Mouse (Mus musculus): ENCODE measurements around the gene Lipf. TPM values are rescaled to one million over a fixed set of nuclear protein-coding genes. Genes with fewer than 3 reads are reported as not detected.
A peak's percentile ranks its signal among the peaks of the same experiment; 100 is the strongest.

The Lipf gene
- not detected in 2 replicates for polyA plus RNA-seq (2014; fragmentation: Nextera tagmentation; extraction: Ambion mirVana)

DNA sequence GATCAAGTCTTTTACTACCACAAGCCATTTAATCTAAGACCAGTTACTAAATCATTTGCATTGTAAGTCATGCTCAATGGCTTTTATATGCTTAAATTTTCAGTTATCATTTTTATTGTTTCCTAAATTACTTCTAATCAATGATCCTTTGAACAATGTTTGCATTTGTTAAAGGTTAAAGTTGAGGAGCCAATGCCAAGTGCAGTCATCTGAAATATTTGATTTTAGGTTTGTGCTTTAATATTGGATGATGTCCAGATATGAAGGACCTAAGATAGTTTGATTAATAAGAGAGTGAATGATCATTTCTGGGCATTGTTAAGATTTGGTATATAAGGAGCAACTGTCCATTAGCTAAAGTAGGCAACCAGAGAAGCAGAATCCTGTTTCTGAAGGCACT is at the start of gene Lipf:
Gene Lipf, plus strand, starts transcription at position 301 of the 400 bp plus-strand sequence.
- ATAC-seq (no peak), DNase-seq (ENCODE audit: low spot score) (no peak)
- no peak within 1 kb of the TSS for H3K9ac ChIP-seq (ENCODE audit: low read length)
- H3K36me3 ChIP-seq (ENCODE audit: control insufficient read depth, insufficient read depth, low read length), result no peaks in the 10 kb centered on the region
- no peaks in the 10 kb centered on the region for H3K9me3 ChIP-seq (replicated peaks; ENCODE audit: control insufficient read depth, low read length)
- no peak within 1 kb of the TSS for H3K27ac ChIP-seq (ENCODE audit: low read depth, low read length)
- H3K4me3 ChIP-seq (ENCODE audit: low read depth, low read length), result no peak within 1 kb of the TSS
- no peaks in the 10 kb centered on the region for H3K27me3 ChIP-seq (replicated peaks; ENCODE audit: control insufficient read depth, insufficient read depth, low read length)
- H3K4me1 ChIP-seq (ENCODE audit: control insufficient read depth, insufficient read depth, low read length), result no peaks in the 10 kb centered on the region
- H3K4me2 ChIP-seq (ENCODE audit: low read length), result no peak within 1 kb of the TSS

DNA sequence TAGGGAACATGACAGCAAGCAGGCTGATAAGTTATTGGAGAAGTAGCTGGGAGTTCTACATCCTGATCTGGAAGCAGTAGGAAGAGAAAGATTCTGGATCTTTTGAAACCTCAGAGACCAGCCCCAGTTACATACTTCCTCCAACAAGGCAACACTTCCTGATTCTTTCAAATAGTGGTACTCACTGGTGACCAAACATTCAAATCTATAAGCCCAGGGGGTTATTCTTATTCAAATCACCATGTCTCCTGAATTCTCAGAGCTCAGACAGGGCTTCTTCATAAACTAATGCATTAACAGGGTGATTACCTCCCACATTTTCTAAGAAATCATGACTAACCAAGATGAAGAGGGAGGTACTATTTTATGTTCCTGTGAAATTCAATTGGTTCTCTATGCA is 36.9 kb upstream of the Lipf start:
- Histone ChIP-seq H3K9ac (ENCODE audit: low read length) (no peak overlapping the region), H3K36me3 (ENCODE audit: control insufficient read depth, insufficient read depth, low read length) (no peaks in the 10 kb centered on the region), H3K4me1 (ENCODE audit: control insufficient read depth, insufficient read depth, low read length) (no peaks in the 10 kb centered on the region), H3K4me2 (ENCODE audit: low read length) (no peak overlapping the region), H3K27ac (ENCODE audit: low read depth, low read length) (no peak overlapping the region), H3K9me3 (replicated peaks; ENCODE audit: control insufficient read depth, low read length) (no peaks in the 10 kb centered on the region), H3K27me3 (replicated peaks; ENCODE audit: control insufficient read depth, insufficient read depth, low read length) (no peaks in the 10 kb centered on the region), H3K4me3 (ENCODE audit: low read depth, low read length) (no peak overlapping the region)
- ATAC-seq, result no peak
- no peak for DNase-seq (ENCODE audit: low spot score)

DNA sequence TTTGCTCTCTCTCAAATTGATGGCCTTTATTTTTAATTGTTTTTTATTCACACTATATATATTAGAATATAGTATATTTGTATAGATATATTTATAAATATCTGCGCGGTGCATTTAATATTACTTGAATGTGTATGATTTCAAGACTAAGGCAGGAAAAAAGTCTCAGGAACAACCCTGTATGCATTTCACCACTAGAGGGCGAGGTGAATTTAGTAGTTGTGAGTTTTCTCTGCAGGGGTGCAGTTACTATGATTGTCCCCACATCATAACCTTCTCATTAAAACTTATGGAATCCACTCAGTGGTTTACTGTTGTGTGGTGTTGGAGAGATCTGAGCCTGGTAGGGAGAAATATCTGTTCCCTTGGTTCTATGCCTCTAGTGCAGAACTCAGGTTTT is 18.0 kb downstream of the Lipf start:
- Histone ChIP-seq H3K4me3 (ENCODE audit: low read depth, low read length) (no peak overlapping the region), H3K9ac (ENCODE audit: low read length) (no peak overlapping the region), H3K9me3 (replicated peaks; ENCODE audit: control insufficient read depth, low read length) (no peaks in the 10 kb centered on the region), H3K4me2 (ENCODE audit: low read length) (no peak overlapping the region), H3K4me1 (ENCODE audit: control insufficient read depth, insufficient read depth, low read length) (no peaks in the 10 kb centered on the region), H3K36me3 (ENCODE audit: control insufficient read depth, insufficient read depth, low read length) (no peaks in the 10 kb centered on the region), H3K27me3 (replicated peaks; ENCODE audit: control insufficient read depth, insufficient read depth, low read length) (no peaks in the 10 kb centered on the region), H3K27ac (ENCODE audit: low read depth, low read length) (no peak overlapping the region)
- peak; percentile 44 for DNase-seq (ENCODE audit: low spot score)
- 48% methylated on average over 3 of the region's 3 CpGs for WGBS
- no peak for ATAC-seq

DNA sequence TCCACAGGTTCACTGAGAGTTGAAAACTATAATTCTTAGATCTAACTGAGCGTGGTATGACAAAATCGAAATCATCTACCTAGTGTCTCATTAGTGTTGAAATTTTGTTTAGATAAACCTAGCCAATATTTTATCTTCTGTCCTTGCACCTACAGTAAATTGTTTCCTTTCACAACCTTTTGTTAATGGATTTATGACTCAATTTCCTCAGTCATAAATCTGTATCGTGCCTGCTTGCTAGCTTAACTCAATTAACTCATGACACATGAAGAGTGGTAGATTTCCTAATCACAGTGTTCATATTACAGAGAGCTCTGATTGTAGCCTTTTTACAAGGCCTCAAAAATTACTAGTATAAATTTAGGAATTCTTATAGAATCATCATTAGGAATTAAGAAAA is 22.1 kb downstream of the Lipf start:
- Histone ChIP-seq H3K27me3 (replicated peaks; ENCODE audit: control insufficient read depth, insufficient read depth, low read length) (no peaks in the 10 kb centered on the region), H3K9me3 (replicated peaks; ENCODE audit: control insufficient read depth, low read length) (no peaks in the 10 kb centered on the region), H3K4me1 (ENCODE audit: control insufficient read depth, insufficient read depth, low read length) (no peaks in the 10 kb centered on the region), H3K4me2 (ENCODE audit: low read length) (no peak overlapping the region), H3K4me3 (ENCODE audit: low read depth, low read length) (no peak overlapping the region), H3K27ac (ENCODE audit: low read depth, low read length) (no peak overlapping the region), H3K36me3 (ENCODE audit: control insufficient read depth, insufficient read depth, low read length) (no peaks in the 10 kb centered on the region), H3K9ac (ENCODE audit: low read length) (no peak overlapping the region)
- ATAC-seq, result no peak
- no peak for DNase-seq (ENCODE audit: low spot score)
- WGBS, result 91% methylated on average over 3 of the region's 3 CpGs

DNA sequence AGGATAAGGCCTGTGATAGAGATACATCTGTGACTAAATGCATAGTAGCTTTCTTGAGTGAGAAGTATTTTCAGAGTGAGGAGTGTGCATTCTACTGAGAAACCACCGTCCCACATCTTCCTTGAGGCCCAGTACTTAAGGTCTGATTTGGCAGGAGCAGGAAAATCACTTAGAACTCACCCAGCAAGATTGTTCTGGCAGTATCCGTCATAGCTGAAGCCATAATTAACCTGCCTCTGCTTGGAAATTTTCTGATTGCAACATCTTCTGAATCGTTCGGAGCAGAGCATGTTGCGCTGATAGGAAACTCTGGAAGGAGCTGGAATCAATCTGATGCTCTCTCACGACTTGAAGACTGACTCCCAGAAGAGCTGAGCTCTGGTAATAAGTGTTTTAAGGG is 47.0 kb downstream of the Lipf start, which contains the start of gene Lipk:
Gene Lipk, plus strand, starts transcription at position 289 of the 400 bp plus-strand sequence.
- no peak within 1 kb of the TSS for H3K27ac ChIP-seq (ENCODE audit: low read depth, low read length)
- no peaks in the 10 kb centered on the region for H3K36me3 ChIP-seq (ENCODE audit: control insufficient read depth, insufficient read depth, low read length)
- no peak within 1 kb of the TSS for H3K4me3 ChIP-seq (ENCODE audit: low read depth, low read length)
- H3K4me2 ChIP-seq (ENCODE audit: low read length), result no peak within 1 kb of the TSS
- H3K27me3 ChIP-seq (replicated peaks; ENCODE audit: control insufficient read depth, insufficient read depth, low read length), result no peaks in the 10 kb centered on the region
- WGBS, result 84% methylated on average over 6 of the region's 6 CpGs
- ATAC-seq, result no peak
- no peak within 1 kb of the TSS for H3K9ac ChIP-seq (ENCODE audit: low read length)
- no peaks in the 10 kb centered on the region for H3K9me3 ChIP-seq (replicated peaks; ENCODE audit: control insufficient read depth, low read length)
- no peaks in the 10 kb centered on the region for H3K4me1 ChIP-seq (ENCODE audit: control insufficient read depth, insufficient read depth, low read length)
- no peak for DNase-seq (ENCODE audit: low spot score)

- H3K4me1 ChIP-seq (ENCODE audit: control insufficient read depth, insufficient read depth, low read length), result no peaks in the 10 kb centered on the region
- H3K9ac ChIP-seq (ENCODE audit: low read length), result no peak overlapping the region
- 88% methylated on average over 11 of the region's 11 CpGs for WGBS
- no peak overlapping the region for H3K27ac ChIP-seq (ENCODE audit: low read depth, low read length)
- H3K27me3 ChIP-seq (replicated peaks; ENCODE audit: control insufficient read depth, insufficient read depth, low read length), result no peaks in the 10 kb centered on the region
- H3K4me2 ChIP-seq (ENCODE audit: low read length), result no peak overlapping the region
- no peaks in the 10 kb centered on the region for H3K9me3 ChIP-seq (replicated peaks; ENCODE audit: control insufficient read depth, low read length)
- ATAC-seq, result no peak
- DNase-seq (ENCODE audit: low spot score), result no peak
- no peaks in the 10 kb centered on the region for H3K36me3 ChIP-seq (ENCODE audit: control insufficient read depth, insufficient read depth, low read length)
- no peak overlapping the region for H3K4me3 ChIP-seq (ENCODE audit: low read depth, low read length)
Observed at GRCm38 (mm10) chr19:34021440-34022172, 60.6 kb downstream of the Lipf start.

- H3K4me3 ChIP-seq (ENCODE audit: low read depth, low read length), result no peak overlapping the region
- DNase-seq (ENCODE audit: low spot score) (peak; percentile 60), ATAC-seq (no peak)
- no peaks in the 10 kb centered on the region for H3K36me3 ChIP-seq (ENCODE audit: control insufficient read depth, insufficient read depth, low read length)
- H3K9ac ChIP-seq (ENCODE audit: low read length), result no peak overlapping the region
- 51% methylated on average over 3 of the region's 3 CpGs for WGBS
- H3K27ac ChIP-seq (ENCODE audit: low read depth, low read length), result no peak overlapping the region
- H3K4me1 ChIP-seq (ENCODE audit: control insufficient read depth, insufficient read depth, low read length), result no peaks in the 10 kb centered on the region
- H3K27me3 ChIP-seq (replicated peaks; ENCODE audit: control insufficient read depth, insufficient read depth, low read length), result no peaks in the 10 kb centered on the region
- H3K9me3 ChIP-seq (replicated peaks; ENCODE audit: control insufficient read depth, low read length), result no peaks in the 10 kb centered on the region
- H3K4me2 ChIP-seq (ENCODE audit: low read length), result no peak overlapping the region
Observed at GRCm38 (mm10) chr19:34022759-34023158, 61.8 kb downstream of the Lipf start.

Other genes with a start within 250 kb of the Lipf start
- gene Lipo2, start 209.8 kb upstream of the Lipf start, polyA plus RNA-seq (2014; fragmentation: Nextera tagmentation; extraction: Ambion mirVana), result 0.56 TPM in 2 replicates
- 14.4 and 16.1 TPM in 2 replicates for gene Lipo3, start 199.2 kb upstream of the Lipf start, polyA plus RNA-seq (2014; fragmentation: Nextera tagmentation; extraction: Ambion mirVana)
- not detected in 2 replicates for gene Lipo1, start 173.7 kb upstream of the Lipf start, polyA plus RNA-seq (2014; fragmentation: Nextera tagmentation; extraction: Ambion mirVana)
- gene Lipk, start 47.1 kb downstream of the Lipf start, polyA plus RNA-seq (2014; fragmentation: Nextera tagmentation; extraction: Ambion mirVana), result not detected in 2 replicates
- gene Lipn, start 106.2 kb downstream of the Lipf start, polyA plus RNA-seq (2014; fragmentation: Nextera tagmentation; extraction: Ambion mirVana), result not detected in 2 replicates
- not detected in 2 replicates for gene Lipm, start 139.7 kb downstream of the Lipf start, polyA plus RNA-seq (2014; fragmentation: Nextera tagmentation; extraction: Ambion mirVana)
- not detected in 2 replicates for gene Ankrd22, start 204.9 kb downstream of the Lipf start, polyA plus RNA-seq (2014; fragmentation: Nextera tagmentation; extraction: Ambion mirVana)
- gene Stambpl1, start 231.0 kb downstream of the Lipf start, polyA plus RNA-seq (2014; fragmentation: Nextera tagmentation; extraction: Ambion mirVana), result 5.6 and 9.1 TPM in 2 replicates